ENCODE assay signal across 11 mouse cellular contexts in genomic region chr19:36129643-36130042, GRCm38 (mm10). TPM values are rescaled to one million over a fixed set of nuclear protein-coding genes. Genes with fewer than 3 reads are reported as not detected.
A peak's percentile ranks its signal among the peaks of the same experiment; 100 is the strongest.
DNase-seq lines count a peak whose midpoint lies in the region; ATAC-seq and TF ChIP-seq lines count a peak whose summit lies in the region.
"Had no signal": no experiment of that assay in that cellular context is flagged by ENCODE, and none has a peak within 500 bp of the region (broad histone marks: within the 10 kb centered on the region; RNA-seq: fewer than 3 reads in every experiment).

No protein-coding gene starts in this region.

- H3K9me3 ChIP-seq in kidney, embryonic 15.5 days (replicated peaks) = no peaks in the 10 kb centered on the region
- H3K9me3 ChIP-seq in forebrain, embryonic 11.5 days (ENCODE audit: control insufficient read depth, low read length) = no peaks in the 10 kb centered on the region
- H3K9me3 ChIP-seq: embryonic facial prominence, embryonic 15.5 days; neural tube, embryonic 12.5 days had no signal

- no peaks in the 10 kb centered on the region for H3K36me3 ChIP-seq in kidney, embryonic 15.5 days
- H3K36me3 ChIP-seq in forebrain, embryonic 11.5 days (ENCODE audit: control insufficient read depth, insufficient read depth, low read length) = no peaks in the 10 kb centered on the region
- H3K36me3 ChIP-seq: embryonic facial prominence, embryonic 15.5 days; neural tube, embryonic 12.5 days had no signal

- POLR2A ChIA-PET in Patski (lab: Charles Lee) = interaction anchor here (5.1 kb wide), 1 partner anchor 12 kb away, joined by 62 read pairs; the partner anchor contains the start of gene Ankrd1

- in situ Hi-C loops in Patski (cut with MboI; ENCODE audit: low pct_unique_long_range_greater_than_20kb) = no loop called here

- 30% methylated on average over 12 of the region's 12 CpGs for WGBS in kidney, embryonic 15.5 days
- 70% methylated on average over 12 of the region's 12 CpGs for WGBS in forebrain, embryonic 11.5 days

- no peak for TF ChIP-seq CTCF in Patski (IDR thresholded peaks at IDR 0.05)

- no peak overlapping the region for H3K27ac ChIP-seq in kidney, embryonic 15.5 days
- no peak overlapping the region for H3K27ac ChIP-seq in forebrain, embryonic 11.5 days (ENCODE audit: low read depth, low read length)
- H3K27ac ChIP-seq: embryonic facial prominence, embryonic 15.5 days; neural tube, embryonic 12.5 days had no signal

- CTCF ChIA-PET in Patski (lab: Charles Lee) = interaction anchor here (0.7 to 3.8 kb wide), 5 partner anchors 11 to 53 kb away, joined by 3 to 28 read pairs (median 4); partner anchors contain the start of gene Ankrd1

- no peak for ATAC-seq in kidney, embryonic 15.5 days (replicated peaks; ENCODE audit: low FRiP score)
- ATAC-seq in Patski = peak; percentile 66
- no peak for ATAC-seq in forebrain, embryonic 11.5 days (replicated peaks; ENCODE audit: low FRiP score)

- peaks cover 10% of the 10 kb centered on the region for H3K4me1 ChIP-seq in kidney, embryonic 15.5 days
- H3K4me1 ChIP-seq in forebrain, embryonic 11.5 days (replicated peaks; ENCODE audit: control insufficient read depth, insufficient read depth, low read length) = no peaks in the 10 kb centered on the region
- H3K4me1 ChIP-seq: neural tube, embryonic 12.5 days had no signal

- no peaks in the 10 kb centered on the region for H3K27me3 ChIP-seq in kidney, embryonic 15.5 days
- no peaks in the 10 kb centered on the region for H3K27me3 ChIP-seq in Patski
- H3K27me3 ChIP-seq in forebrain, embryonic 11.5 days (ENCODE audit: control insufficient read depth, insufficient read depth, low read length) = no peaks in the 10 kb centered on the region
- H3K27me3 ChIP-seq: embryonic facial prominence, embryonic 15.5 days; neural tube, embryonic 12.5 days had no signal

- H3K4me2 ChIP-seq in kidney, embryonic 15.5 days = peak overlapping the region; percentile 49
- H3K4me2 ChIP-seq in forebrain, embryonic 11.5 days (ENCODE audit: low read depth, low read length, severe bottlenecking) = no peak overlapping the region
- H3K4me2 ChIP-seq: embryonic facial prominence, embryonic 15.5 days; neural tube, embryonic 12.5 days had no signal

- DNase-seq in kidney, adult 11 months = no peak
- DNase-seq in Patski (ENCODE audit: low read depth, low spot score) = no peak
- DNase-seq in heart, postnatal 4 days = peak; percentile 71
- peak; percentile 24 to 66 for DNase-seq in lung, postnatal 4 days
- DNase-seq in forebrain, embryonic 11.5 days (ENCODE audit: low spot score) = no peak
- DNase-seq in layer of hippocampus, postnatal 10 days (ENCODE audit: low spot score in 2 of 2) = no peak
- DNase-seq in layer of hippocampus, postnatal 14 days (ENCODE audit: low spot score in 2 of 2) = no peak

- H3K4me3 ChIP-seq in kidney, embryonic 15.5 days (replicated peaks) = peak overlapping the region; percentile 2; the same call in 1 of the 2 replicates
- H3K4me3 ChIP-seq in forebrain, embryonic 11.5 days (ENCODE audit: low read depth, low read length) = no peak overlapping the region
- H3K4me3 ChIP-seq: embryonic facial prominence, embryonic 15.5 days; neural tube, embryonic 12.5 days had no signal

- H3K9ac ChIP-seq in kidney, embryonic 15.5 days = no peak overlapping the region
- H3K9ac ChIP-seq in forebrain, embryonic 11.5 days (ENCODE audit: low read length) = no peak overlapping the region
- H3K9ac ChIP-seq: embryonic facial prominence, embryonic 15.5 days; neural tube, embryonic 12.5 days had no signal

RNA-seq across cellular contexts. Expression of gene Ankrd1, which starts 9.7 kb away (rescaled TPM):
- 0.51 and 0.71 TPM in 2 replicates for polyA plus RNA-seq in kidney, embryonic 15.5 days (2015; fragmentation: Nextera tagmentation; extraction: Ambion mirVana)
- polyA plus RNA-seq in Patski (2021) = 665 TPM
- 1,000 to 10,000 TPM; 1,138 to 1,271 TPM for total RNA-seq in heart, postnatal 4 days (2021)
- polyA plus RNA-seq in forebrain, embryonic 11.5 days (2014; fragmentation: Nextera tagmentation; extraction: Ambion mirVana) = not detected in 2 replicates
- not detected for total RNA-seq in layer of hippocampus, postnatal 10 days (2021)
- not detected for total RNA-seq in layer of hippocampus, postnatal 14 days (2021)
- total RNA-seq: left cerebral cortex, postnatal 25 days had no signal

RNA-seq across cellular contexts. Expression of gene Rpp30, which starts 46.1 kb away (rescaled TPM):
- polyA plus RNA-seq in kidney, embryonic 15.5 days (2015; fragmentation: Nextera tagmentation; extraction: Ambion mirVana) = 75.5 and 86.4 TPM in 2 replicates
- 25.4 TPM for polyA plus RNA-seq in Patski (2021)
- total RNA-seq in heart, postnatal 4 days (2021) = 10 to 100 TPM; 17.5 to 21.3 TPM
- 119 and 121 TPM in 2 replicates for polyA plus RNA-seq in forebrain, embryonic 11.5 days (2014; fragmentation: Nextera tagmentation; extraction: Ambion mirVana)
- 10 to 100 TPM; 24.2 to 24.7 TPM for total RNA-seq in layer of hippocampus, postnatal 10 days (2021)
- total RNA-seq in layer of hippocampus, postnatal 14 days (2021) = 10 to 100 TPM; 15.0 to 18.0 TPM

Comparison
In these comparisons a context has a peak if more than half of its experiments do, and no peak if none do; other contexts are left out.
1. DNase-seq: peak in heart, postnatal 4 days (single experiment) and lung, postnatal 4 days (2 of 2); none in kidney, adult 11 months (single experiment), Patski (single experiment), forebrain, embryonic 11.5 days (single experiment), layer of hippocampus, postnatal 10 days (0 of 2) and layer of hippocampus, postnatal 14 days (0 of 2).
2. RNA of gene Ankrd1, which starts 9.7 kb away (total RNA-seq): 1,138 to 1,271 TPM in heart, postnatal 4 days; not detected in layer of hippocampus, postnatal 10 days and not detected in layer of hippocampus, postnatal 14 days; every median in the first group is over 1,000 times any median in the second.